In genomic region chr14:72844753-72845369, GRCm38 (mm10) we compare ENCODE assay signal across 12 mouse cellular contexts.
A peak's percentile ranks its signal among the peaks of the same experiment; 100 is the strongest.
DNase-seq lines count a peak whose midpoint lies in the region; ATAC-seq and TF ChIP-seq lines count a peak whose summit lies in the region.
"Had no signal": no experiment of that assay in that cellular context is flagged by ENCODE, and none has a peak within 500 bp of the region (broad histone marks: within the 10 kb centered on the region; RNA-seq: fewer than 3 reads in every experiment).

No protein-coding gene starts in this region.

- no peaks in the 10 kb centered on the region for H3K9me3 ChIP-seq in intestine, embryonic 14.5 days (ENCODE audit: control insufficient read depth, low read length)
- H3K9me3 ChIP-seq in intestine, embryonic 15.5 days = no peaks in the 10 kb centered on the region
- H3K9me3 ChIP-seq in forebrain, embryonic 12.5 days = no peaks in the 10 kb centered on the region
- H3K9me3 ChIP-seq in limb, embryonic 10.5 days (replicated peaks) = no peaks in the 10 kb centered on the region
- H3K9me3 ChIP-seq: embryonic facial prominence, embryonic 15.5 days had no signal

- no peak overlapping the region for H3K4me2 ChIP-seq in intestine, embryonic 14.5 days (ENCODE audit: low read length)
- H3K4me2 ChIP-seq in intestine, embryonic 15.5 days (replicated peaks) = no peak overlapping the region
- no peak overlapping the region for H3K4me2 ChIP-seq in forebrain, embryonic 12.5 days
- H3K4me2 ChIP-seq: embryonic facial prominence, embryonic 15.5 days had no signal

- no peak overlapping the region for H3K9ac ChIP-seq in intestine, embryonic 14.5 days (ENCODE audit: low read length)
- no peak overlapping the region for H3K9ac ChIP-seq in intestine, embryonic 15.5 days
- H3K9ac ChIP-seq in forebrain, embryonic 12.5 days = no peak overlapping the region
- H3K9ac ChIP-seq: embryonic facial prominence, embryonic 15.5 days had no signal

- DNase-seq in intestine, embryonic 14.5 days (ENCODE audit: low spot score) = no peak
- peak; percentile 48 for DNase-seq in R1 (ENCODE audit: low read depth, low spot score)
- no peak for DNase-seq in gastrocnemius, adult 2 months
- no peak for DNase-seq in gastrocnemius, postnatal 36 days
- no peak for DNase-seq in limb, embryonic 10.5 days (ENCODE audit: low spot score)
- DNase-seq: liver had no signal

- TF ChIP-seq CTCF in gastrocnemius, adult 2 months (IDR thresholded peaks at IDR 0.05) = no peak

- intact Hi-C loops in gastrocnemius, adult 2 months (cut with DNase I) = no loop called here
- intact Hi-C loops in gastrocnemius, postnatal 36 days (cut with DNase I) = no loop called here

- no peak overlapping the region for H3K4me3 ChIP-seq in intestine, embryonic 14.5 days (ENCODE audit: low read depth, low read length)
- no peak overlapping the region for H3K4me3 ChIP-seq in intestine, embryonic 15.5 days (replicated peaks)
- no peak overlapping the region for H3K4me3 ChIP-seq in forebrain, embryonic 12.5 days (replicated peaks)
- H3K4me3 ChIP-seq in gastrocnemius, adult 2 months = no peak overlapping the region
- no peak overlapping the region for H3K4me3 ChIP-seq in limb, embryonic 10.5 days
- H3K4me3 ChIP-seq: embryonic facial prominence, embryonic 15.5 days had no signal

- ATAC-seq in intestine, embryonic 14.5 days (replicated peaks; ENCODE audit: low FRiP score, low TSS enrichment, low read depth) = 0 out of 2 replicates have a peak, but pooled peaks have one; percentile 12
- no peak for ATAC-seq in intestine, embryonic 15.5 days
- peak; percentile 68; the same call in 1 of the 2 replicates for ATAC-seq in forebrain, embryonic 12.5 days (ENCODE audit: low FRiP score)
- peak; percentile 29 for ATAC-seq in megakaryocyte progenitor cell, adult 5-6 weeks (replicated peaks; ENCODE audit: poor library complexity)

- no peaks in the 10 kb centered on the region for H3K27me3 ChIP-seq in intestine, embryonic 14.5 days (replicated peaks; ENCODE audit: control insufficient read depth, insufficient read depth, low read length)
- no peaks in the 10 kb centered on the region for H3K27me3 ChIP-seq in intestine, embryonic 15.5 days (replicated peaks)
- no peaks in the 10 kb centered on the region for H3K27me3 ChIP-seq in forebrain, embryonic 12.5 days
- H3K27me3 ChIP-seq in limb, embryonic 10.5 days (ENCODE audit: low read depth, poor library complexity, severe bottlenecking) = no peaks in the 10 kb centered on the region
- H3K27me3 ChIP-seq: CH12.LX; embryonic facial prominence, embryonic 15.5 days had no signal

- H3K4me1 ChIP-seq in intestine, embryonic 14.5 days (replicated peaks; ENCODE audit: control insufficient read depth, insufficient read depth, low read length) = peaks cover 6% of the 10 kb centered on the region; the same call in 1 of the 2 replicates
- H3K4me1 ChIP-seq in intestine, embryonic 15.5 days (replicated peaks) = no peaks in the 10 kb centered on the region
- H3K4me1 ChIP-seq in forebrain, embryonic 12.5 days = peaks cover 9% of the 10 kb centered on the region; the same call in 1 of the 2 replicates
- H3K4me1 ChIP-seq in limb, embryonic 10.5 days = no peaks in the 10 kb centered on the region
- H3K4me1 ChIP-seq: embryonic facial prominence, embryonic 15.5 days had no signal

- 48% methylated on average over 5 of the region's 5 CpGs for WGBS in intestine, embryonic 14.5 days
- 41% methylated on average over 5 of the region's 5 CpGs for WGBS in intestine, embryonic 15.5 days
- 53% methylated on average over 5 of the region's 5 CpGs for WGBS in forebrain, embryonic 12.5 days
- 62% methylated on average over 5 of the region's 5 CpGs for WGBS in limb, embryonic 10.5 days

- no peak overlapping the region; the same call in 1 of the 2 replicates for H3K27ac ChIP-seq in intestine, embryonic 14.5 days (ENCODE audit: low read depth)
- no peak overlapping the region for H3K27ac ChIP-seq in intestine, embryonic 15.5 days
- no peak overlapping the region for H3K27ac ChIP-seq in forebrain, embryonic 12.5 days
- H3K27ac ChIP-seq in gastrocnemius, adult 2 months = no peak overlapping the region
- H3K27ac ChIP-seq in limb, embryonic 10.5 days = no peak overlapping the region
- H3K27ac ChIP-seq: embryonic facial prominence, embryonic 15.5 days; kidney, postnatal 0 days had no signal

- no peaks in the 10 kb centered on the region for H3K36me3 ChIP-seq in intestine, embryonic 14.5 days (ENCODE audit: control insufficient read depth, insufficient read depth, low read length)
- H3K36me3 ChIP-seq in intestine, embryonic 15.5 days = no peaks in the 10 kb centered on the region
- H3K36me3 ChIP-seq in forebrain, embryonic 12.5 days (replicated peaks) = no peaks in the 10 kb centered on the region
- no peaks in the 10 kb centered on the region for H3K36me3 ChIP-seq in limb, embryonic 10.5 days
- H3K36me3 ChIP-seq: embryonic facial prominence, embryonic 15.5 days had no signal
